Mouse (Mus musculus) gastrocnemius, adult 2 months (tissue): Measurements from ENCODE around the gene Katnal1. TPM values are rescaled to one million over a fixed set of nuclear protein-coding genes. Genes with fewer than 3 reads are reported as not detected.

Experiments
- DNase-seq: peaks from one replicate; pipeline ENCODE4 v3.0.0; 2022
- H3K27ac ChIP-seq: fragments of 200-600 bp; 2 replicates; pipeline ENCODE4 v1.8.1; 2022; ENCODE audit warnings: mild to moderate bottlenecking
- H3K4me3 ChIP-seq: fragments of 200-600 bp; 2 replicates; pipeline ENCODE4 v1.8.1; 2022; ENCODE audit warnings: mild to moderate bottlenecking, moderate library complexity
- CTCF ChIP-seq: fragments of 200-600 bp; IDR thresholded peaks from 2 replicates; pipeline ENCODE4 v1.8.1; 2022; ENCODE audit warnings: antibody characterized with exemption, mild to moderate bottlenecking, moderate library complexity
- intact Hi-C: fragments of 180-260 bp; cut with DNase I; formaldehyde crosslinking; loops from one replicate; pipeline ENCODE4 v1.15.1; 2025
- total RNA-seq, 2 experiments: library from RNA; stranded (reverse); gene quantifications; 2 replicates each; pipeline ENCODE4 v1.2.3; 2021

Katnal1 gene
- total RNA-seq, 2 experiments from 2014 or later, result 4.2 to 5.6 TPM

DNA sequence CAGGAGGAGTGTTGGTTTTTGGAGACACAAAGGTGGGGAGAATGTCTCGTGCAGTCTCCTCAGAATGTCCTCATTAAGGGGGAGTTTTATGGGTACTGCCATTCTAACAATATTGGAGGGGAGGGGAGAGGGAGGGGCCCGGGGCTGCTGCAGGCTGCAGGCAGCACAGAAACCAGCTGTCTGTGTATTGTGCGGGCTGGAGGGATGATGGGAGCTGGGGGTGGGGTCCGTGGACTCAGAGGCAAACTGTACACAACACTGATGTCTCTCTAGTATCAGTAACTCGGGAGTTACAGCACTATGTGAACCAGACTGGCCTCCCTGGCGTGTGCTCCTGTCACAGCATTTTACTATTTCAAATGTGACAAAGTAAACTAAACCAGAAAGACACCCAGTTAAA, 5.3 kb upstream of the Katnal1 start:
- DNase-seq, result no peak
- intact Hi-C loops, result no loop called here
- Histone ChIP-seq H3K4me3 (no peak overlapping the region), H3K27ac (no peak overlapping the region)
- no peak for TF ChIP-seq CTCF

GRCm38 (mm10) chr5:148933767-148934166, 4.6 kb upstream of the Katnal1 start:
- Histone ChIP-seq H3K4me3 (no peak overlapping the region), H3K27ac (no peak overlapping the region)
- no peak for TF ChIP-seq CTCF
- intact Hi-C loops, result no loop called here
- DNase-seq, result no peak

- no peak overlapping the region for H3K4me3 ChIP-seq
- intact Hi-C loops, result no loop called here
- TF ChIP-seq CTCF, result no peak
- H3K27ac ChIP-seq, result no peak overlapping the region
- DNase-seq, result no peak
These were observed 2.2 kb upstream of the Katnal1 start for GRCm38 (mm10) chr5:148931301-148931700.

DNA sequence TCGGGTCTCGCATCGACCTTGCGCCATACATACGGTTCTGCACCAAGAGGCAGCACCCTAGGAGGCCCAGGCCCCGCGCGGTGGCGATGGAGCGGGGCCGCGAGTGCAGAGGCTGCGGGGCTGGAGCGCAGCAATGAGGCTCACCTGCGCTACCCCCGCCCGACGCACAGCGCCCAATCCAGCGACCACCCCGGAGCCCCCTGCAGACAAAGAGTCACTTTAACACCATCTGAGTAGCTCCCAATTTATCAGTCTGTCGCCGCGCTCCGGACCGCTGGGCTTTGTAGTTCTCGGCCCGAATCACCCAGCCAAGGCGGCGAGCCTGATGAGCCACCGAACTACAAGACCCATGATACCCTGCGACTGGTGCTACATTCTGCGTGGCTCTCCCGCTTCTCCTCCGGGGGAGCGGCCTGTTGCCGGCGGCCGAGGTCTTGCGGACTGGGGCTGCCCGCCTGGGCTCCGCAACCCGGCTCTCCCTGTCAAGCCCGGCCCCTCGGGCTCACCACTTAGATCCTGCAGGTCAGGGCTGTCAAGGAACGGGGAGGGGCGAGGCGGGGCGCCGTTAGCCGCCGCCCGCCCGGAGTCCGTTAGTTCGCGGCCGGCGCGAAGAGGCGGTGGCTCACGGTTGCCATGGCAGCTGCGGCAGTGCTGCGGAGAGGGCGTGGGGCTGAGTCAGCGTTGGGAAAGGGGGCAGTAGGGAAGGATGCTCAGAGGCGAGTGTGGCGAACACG, 571 bp downstream of the Katnal1 start:
- intact Hi-C loops, result loop anchor here (5.0 kb wide), 1 partner anchor 124 kb away; no protein-coding TSS in a partner anchor
- DNase-seq, result peak; percentile 95
- Histone ChIP-seq H3K27ac (peak overlapping the region; percentile 97), H3K4me3 (peak overlapping the region; percentile 91)
- TF ChIP-seq CTCF, result peak; percentile 10; the same call in 1 of the 2 replicates

DNA sequence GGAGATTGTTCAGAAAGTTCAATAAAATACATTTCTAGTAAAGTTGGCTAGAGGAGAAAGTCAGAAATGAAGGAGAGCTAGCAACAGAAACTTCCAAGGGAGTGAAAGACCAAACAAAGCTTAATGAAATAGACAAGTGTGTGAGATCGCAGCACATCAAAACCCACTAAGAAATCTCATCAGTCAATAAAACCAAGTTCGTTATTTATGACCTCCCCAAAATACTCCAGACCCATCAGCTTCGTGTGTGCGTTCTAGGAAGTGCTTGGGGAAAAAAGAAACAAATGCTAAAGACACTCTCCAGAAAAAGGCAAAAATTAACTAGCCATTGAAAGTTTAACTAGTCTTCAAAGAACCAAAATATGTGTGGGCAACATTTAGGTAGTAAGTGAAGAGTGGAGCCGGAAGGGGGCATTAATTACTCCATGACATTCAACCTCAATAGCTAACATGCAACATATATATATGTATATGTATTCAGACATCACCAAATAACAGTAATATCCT, 1.4 kb downstream of the Katnal1 start:
- Histone ChIP-seq H3K4me3 (peak overlapping the region; percentile 91), H3K27ac (peak overlapping the region; percentile 97)
- intact Hi-C loops, result loop anchor here (5.0 kb wide), 1 partner anchor 125 kb away; no protein-coding TSS in a partner anchor
- no peak for DNase-seq
- TF ChIP-seq CTCF, result no peak

DNA sequence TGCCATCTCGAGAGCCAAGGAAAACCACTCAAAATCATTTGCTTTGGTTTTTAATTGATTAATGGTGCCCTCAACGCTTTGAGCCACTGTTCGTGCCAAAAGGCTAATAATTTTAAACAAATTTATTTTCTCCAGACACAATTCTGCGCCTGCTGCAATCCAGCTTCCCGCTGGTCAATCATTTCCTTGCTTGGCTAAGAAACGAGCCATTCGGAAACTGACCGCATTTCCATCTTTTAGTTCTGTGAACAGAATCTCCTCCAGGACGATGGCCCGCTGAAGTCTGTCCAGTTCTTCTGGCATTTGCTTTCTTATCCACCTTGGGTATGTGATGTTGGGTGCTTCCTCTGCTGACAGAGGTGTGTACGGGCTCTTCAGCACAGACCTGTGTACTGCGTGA, 4.5 kb downstream of the Katnal1 start:
- DNase-seq, result no peak
- no peak overlapping the region for H3K4me3 ChIP-seq
- no peak for TF ChIP-seq CTCF
- no peak overlapping the region for H3K27ac ChIP-seq
- intact Hi-C loops, result no loop called here

DNA sequence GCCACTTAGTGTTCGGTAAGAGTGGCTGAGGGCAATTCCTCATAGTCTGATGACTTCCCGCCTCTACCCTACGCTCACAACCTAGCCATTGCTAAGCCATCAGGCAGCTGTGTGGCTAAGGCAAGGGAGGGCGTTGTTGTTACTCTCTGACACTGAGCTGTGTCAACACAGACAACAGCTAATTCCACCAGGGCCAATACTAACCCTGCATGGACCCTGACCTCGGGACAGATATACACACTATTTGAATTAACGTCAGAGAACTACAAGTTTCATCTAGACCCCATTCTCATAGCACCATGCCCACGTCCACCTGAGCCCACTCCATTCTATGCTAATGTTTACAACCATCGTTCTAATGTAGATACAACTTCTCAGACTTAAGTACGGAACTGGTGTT, 5.1 kb downstream of the Katnal1 start:
- intact Hi-C loops, result no loop called here
- TF ChIP-seq CTCF, result no peak
- no peak for DNase-seq
- Histone ChIP-seq H3K4me3 (peak overlapping the region; percentile 51; the same call in 1 of the 2 replicates), H3K27ac (peak overlapping the region; percentile 46; the same call in 1 of the 2 replicates)

DNA sequence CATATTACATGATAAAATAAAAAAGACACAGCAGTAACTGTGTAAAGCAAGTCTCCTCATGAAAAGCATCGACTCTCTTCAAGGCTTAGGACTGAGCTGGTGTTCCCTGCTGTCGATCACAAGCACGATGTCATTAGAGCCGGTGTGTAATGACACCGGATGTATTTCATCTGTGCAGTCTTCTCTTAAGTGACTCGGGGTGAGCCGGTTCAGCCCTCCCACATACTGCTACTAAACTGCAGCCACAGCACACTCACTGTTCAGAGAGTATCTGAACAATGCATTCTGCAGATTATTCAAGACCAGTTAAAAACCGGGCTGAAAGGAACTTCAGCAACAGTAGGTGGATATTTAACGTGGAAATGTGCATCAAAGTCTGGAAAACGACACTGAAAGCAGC, 5.7 kb downstream of the Katnal1 start:
- no peak for TF ChIP-seq CTCF
- intact Hi-C loops, result no loop called here
- H3K27ac ChIP-seq, result peak overlapping the region; percentile 46; the same call in 1 of the 2 replicates
- no peak for DNase-seq
- H3K4me3 ChIP-seq, result peak overlapping the region; percentile 51

DNA sequence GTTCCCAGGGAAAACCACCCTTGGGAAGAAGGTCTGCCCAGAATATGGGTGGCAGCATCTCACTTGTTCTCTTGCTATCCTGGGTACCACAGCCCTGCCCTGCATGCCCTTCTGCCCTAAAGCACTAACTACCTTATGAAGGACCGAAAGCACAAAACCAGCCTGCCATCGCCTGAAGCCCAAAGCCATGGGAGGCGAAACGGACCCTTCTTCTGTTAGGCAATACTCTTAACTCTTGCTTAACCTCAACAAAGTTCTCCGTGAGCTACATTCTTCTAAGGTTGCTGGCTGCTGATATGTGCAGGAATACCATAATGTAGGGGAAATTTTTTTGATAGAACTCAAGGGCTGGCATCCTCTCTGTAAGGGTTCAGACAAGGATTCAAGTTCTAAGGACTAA, 6.3 kb downstream of the Katnal1 start:
- no peak for DNase-seq
- TF ChIP-seq CTCF, result no peak
- Histone ChIP-seq H3K27ac (no peak overlapping the region), H3K4me3 (no peak overlapping the region)
- intact Hi-C loops, result no loop called here

- DNase-seq, result no peak
- peak overlapping the region; percentile 28; the same call in 1 of the 2 replicates for H3K27ac ChIP-seq
- TF ChIP-seq CTCF, result no peak
- intact Hi-C loops, result no loop called here
- H3K4me3 ChIP-seq, result no peak overlapping the region
These were observed 11.1 kb downstream of the Katnal1 start for GRCm38 (mm10) chr5:148918049-148918448.

GRCm38 (mm10) chr5:148916775-148917174, 12.3 kb downstream of the Katnal1 start:
- no peak for DNase-seq
- Histone ChIP-seq H3K4me3 (no peak overlapping the region), H3K27ac (no peak overlapping the region)
- no peak for TF ChIP-seq CTCF
- intact Hi-C loops, result no loop called here

GRCm38 (mm10) chr5:148912262-148912661, 16.9 kb downstream of the Katnal1 start:
- H3K27ac ChIP-seq, result no peak overlapping the region
- DNase-seq, result no peak
- no peak overlapping the region for H3K4me3 ChIP-seq
- no peak for TF ChIP-seq CTCF
- intact Hi-C loops, result no loop called here

DNA sequence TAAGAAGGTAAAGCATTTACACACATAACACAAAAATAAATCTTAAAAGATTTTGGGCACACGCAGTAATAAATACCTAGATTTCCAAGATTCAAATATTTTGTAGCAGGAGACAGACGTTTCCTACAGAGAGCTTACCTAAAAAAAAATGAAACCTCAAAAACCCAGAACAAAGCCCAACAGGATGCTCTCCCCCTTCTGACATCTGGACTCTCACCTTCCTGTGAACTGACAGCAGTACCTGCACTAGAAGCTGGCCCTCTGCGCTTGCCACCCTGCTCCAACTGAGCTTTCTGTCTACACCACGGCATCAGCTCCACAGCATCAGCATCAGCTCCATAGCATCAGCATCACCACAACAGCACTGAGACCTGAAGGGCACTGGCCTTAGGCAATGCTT, 19.1 kb downstream of the Katnal1 start:
- no peak for TF ChIP-seq CTCF
- Histone ChIP-seq H3K27ac (no peak overlapping the region), H3K4me3 (no peak overlapping the region)
- DNase-seq, result no peak
- intact Hi-C loops, result no loop called here
